Mouse (Mus musculus) hindbrain, embryonic 13.5 days (tissue): Measurements from ENCODE around the gene Rfxap. TPM values are rescaled to one million over a fixed set of nuclear protein-coding genes. Genes with fewer than 3 reads are reported as not detected.
"Not testable (repeated sequence)": the region's sequence is repeated elsewhere in the genome, so short reads cannot be mapped to it uniquely, and the experiment has no call there.

Experiments used
- ATAC-seq: fragments of 200-750 bp; cut with Nextera tagmentation; 2 replicates; pipeline ENCODE4 v1.8.0; 2017; ENCODE audit warnings: moderate TSS enrichment; ENCODE audit not compliant: low FRiP score
- H3K27ac ChIP-seq: fragments of 300-500 bp; sonication (generic); 2 replicates; pipeline ENCODE4 v1.5.1; 2015; ENCODE audit warnings: inconsistent platforms, mild to moderate bottlenecking, moderate library complexity
- H3K27me3 ChIP-seq: fragments of 300-500 bp; sonication (generic); 2 replicates; pipeline ENCODE4 v1.6.1; 2015; ENCODE audit warnings: mild to moderate bottlenecking, inconsistent platforms
- H3K36me3 ChIP-seq: fragments of 300-500 bp; sonication (generic); 2 replicates; pipeline ENCODE4 v1.6.1; 2015; ENCODE audit warnings: mild to moderate bottlenecking, inconsistent platforms
- H3K4me1 ChIP-seq: fragments of 300-500 bp; sonication (generic); replicated peaks from 2 replicates; pipeline ENCODE4 v1.6.1; 2015; ENCODE audit warnings: inconsistent platforms
- H3K4me2 ChIP-seq: fragments of 300-500 bp; sonication (generic); 2 replicates; pipeline ENCODE4 v1.6.1; 2015; ENCODE audit warnings: inconsistent platforms, mild to moderate bottlenecking, moderate library complexity
- H3K4me3 ChIP-seq: fragments of 300-500 bp; sonication (generic); 2 replicates; pipeline ENCODE4 v1.5.1; 2015; ENCODE audit warnings: mild to moderate bottlenecking, inconsistent platforms
- H3K9ac ChIP-seq: fragments of 300-500 bp; sonication (generic); 2 replicates; pipeline ENCODE4 v1.6.1; 2015; ENCODE audit warnings: mild to moderate bottlenecking, inconsistent platforms
- H3K9me3 ChIP-seq: fragments of 300-500 bp; sonication (generic); 2 replicates; pipeline ENCODE4 v1.6.1; 2016; ENCODE audit warnings: inconsistent platforms
- WGBS: fragments of 180-500 bp; shearing (Covaris S2); methylation state at CpG from one replicate; pipeline ENCODE4 v1.1.7; 2015; 5-methylcytosine and 5-hydroxymethylcytosine counted together
- polyA plus RNA-seq: library from polyadenylated mRNA; unstranded; fragments of >200 nt; fragmentation: Nextera tagmentation; extraction: Ambion mirVana; gene quantifications from 2 replicates; pipeline ENCODE4 v1.2.1, GENCODE M21; 2015

Rfxap gene
- polyA plus RNA-seq, 1 experiment from 2014 or later: 38.3 TPM

GRCm38 (mm10) chr3:54795806-54796205 is 11.8 kb downstream of the Rfxap start:
- Histone ChIP-seq H3K4me3 (no peak overlapping the region), H3K27ac (no peak overlapping the region), H3K4me1 (peaks cover 3% of the 10 kb centered on the region), H3K9ac (no peak overlapping the region), H3K4me2 (no peak overlapping the region), H3K36me3 (peaks cover 3% of the 10 kb centered on the region), H3K9me3 (0 out of 2 replicates have a peak, but pooled peaks cover 12% of the 10 kb centered on the region), H3K27me3 (no peaks in the 10 kb centered on the region)
- 97% methylated on average over 1 of the region's 1 CpGs for WGBS
- no peak for ATAC-seq

- 95% methylated on average over 5 of the region's 5 CpGs for WGBS
- H3K27me3 ChIP-seq: no peaks in the 10 kb centered on the region
- H3K4me3 ChIP-seq: no peak overlapping the region
- H3K4me1 ChIP-seq: peaks cover 3% of the 10 kb centered on the region
- peaks cover 3% of the 10 kb centered on the region for H3K36me3 ChIP-seq
- H3K4me2 ChIP-seq: no peak overlapping the region
- no peak overlapping the region for H3K27ac ChIP-seq
- H3K9me3 ChIP-seq: 0 out of 2 replicates have a peak, but pooled peaks cover 12% of the 10 kb centered on the region
- H3K9ac ChIP-seq: no peak overlapping the region
- no peak for ATAC-seq
These were observed 12.2 kb downstream of the Rfxap start for GRCm38 (mm10) chr3:54795379-54795778.

GRCm38 (mm10) chr3:54793762-54794161 is 13.8 kb downstream of the Rfxap start:
- 83% methylated on average over 6 of the region's 6 CpGs for WGBS
- no peak overlapping the region for H3K27ac ChIP-seq
- no peak overlapping the region for H3K4me3 ChIP-seq
- H3K9me3 ChIP-seq: 0 out of 2 replicates have a peak, but pooled peaks cover 12% of the 10 kb centered on the region
- no peak overlapping the region for H3K4me2 ChIP-seq
- peaks cover 3% of the 10 kb centered on the region for H3K4me1 ChIP-seq
- H3K27me3 ChIP-seq: no peaks in the 10 kb centered on the region
- no peak overlapping the region for H3K9ac ChIP-seq
- no peak for ATAC-seq
- peaks cover 3% of the 10 kb centered on the region for H3K36me3 ChIP-seq

- Histone ChIP-seq H3K9me3 (0 out of 2 replicates have a peak, but pooled peaks cover 12% of the 10 kb centered on the region), H3K4me2 (no peak overlapping the region), H3K4me3 (no peak overlapping the region), H3K4me1 (peaks cover 2% of the 10 kb centered on the region), H3K9ac (no peak overlapping the region), H3K27me3 (no peaks in the 10 kb centered on the region), H3K27ac (no peak overlapping the region), H3K36me3 (peaks cover 3% of the 10 kb centered on the region)
- ATAC-seq: 0 out of 2 replicates have a peak, but pooled peaks have one; percentile 31
- WGBS: 83% methylated on average over 10 of the region's 10 CpGs
These were observed 15.5 kb downstream of the Rfxap start for GRCm38 (mm10) chr3:54791822-54792677.

GRCm38 (mm10) chr3:54790601-54791000 is 17.0 kb downstream of the Rfxap start:
- Histone ChIP-seq H3K4me1 (no peaks in the 10 kb centered on the region), H3K36me3 (peaks cover 3% of the 10 kb centered on the region), H3K27me3 (no peaks in the 10 kb centered on the region), H3K27ac (no peak overlapping the region), H3K4me3 (no peak overlapping the region), H3K9ac (no peak overlapping the region), H3K9me3 (0 out of 2 replicates have a peak, but pooled peaks cover 12% of the 10 kb centered on the region), H3K4me2 (no peak overlapping the region)
- WGBS: 60% methylated on average over 2 of the region's 2 CpGs
- no peak for ATAC-seq

GRCm38 (mm10) chr3:54775989-54776631 is 31.5 kb downstream of the Rfxap start:
- Histone ChIP-seq H3K27ac (no peak overlapping the region), H3K9ac (no peak overlapping the region), H3K9me3 (no peaks in the 10 kb centered on the region), H3K27me3 (no peaks in the 10 kb centered on the region), H3K4me2 (no peak overlapping the region), H3K4me3 (no peak overlapping the region), H3K36me3 (no peaks in the 10 kb centered on the region), H3K4me1 (no peaks in the 10 kb centered on the region)
- 72% methylated on average over 7 of the region's 7 CpGs for WGBS
- ATAC-seq: no peak

GRCm38 (mm10) chr3:54773613-54774012 is 34.0 kb downstream of the Rfxap start:
- no peaks in the 10 kb centered on the region for H3K4me1 ChIP-seq
- ATAC-seq: no peak
- no peak overlapping the region for H3K4me3 ChIP-seq
- no peaks in the 10 kb centered on the region for H3K36me3 ChIP-seq
- H3K27ac ChIP-seq: no peak overlapping the region
- H3K4me2 ChIP-seq: no peak overlapping the region
- H3K27me3 ChIP-seq: no peaks in the 10 kb centered on the region
- WGBS: 87% methylated on average over 6 of the region's 6 CpGs
- no peaks in the 10 kb centered on the region for H3K9me3 ChIP-seq
- no peak overlapping the region for H3K9ac ChIP-seq

- Histone ChIP-seq H3K9me3 (no peaks in the 10 kb centered on the region), H3K9ac (no peak overlapping the region), H3K27ac (no peak overlapping the region), H3K4me1 (no peaks in the 10 kb centered on the region), H3K4me2 (no peak overlapping the region), H3K4me3 (no peak overlapping the region), H3K36me3 (no peaks in the 10 kb centered on the region), H3K27me3 (no peaks in the 10 kb centered on the region)
- ATAC-seq: no peak
- 78% methylated on average over 17 of the region's 17 CpGs for WGBS
These were observed 38.0 kb downstream of the Rfxap start for GRCm38 (mm10) chr3:54769349-54770275.

- ATAC-seq: no peak
- WGBS: 91% methylated on average over 8 of the region's 8 CpGs
These were observed 39.0 kb downstream of the Rfxap start for GRCm38 (mm10) chr3:54768592-54768991.

GRCm38 (mm10) chr3:54766811-54767210 is 40.8 kb downstream of the Rfxap start:
- no peak overlapping the region for H3K4me2 ChIP-seq
- no peak overlapping the region for H3K27ac ChIP-seq
- no peaks in the 10 kb centered on the region for H3K9me3 ChIP-seq
- H3K4me1 ChIP-seq: no peaks in the 10 kb centered on the region
- H3K36me3 ChIP-seq: no peaks in the 10 kb centered on the region
- no peak overlapping the region for H3K9ac ChIP-seq
- no peaks in the 10 kb centered on the region for H3K27me3 ChIP-seq
- no peak overlapping the region for H3K4me3 ChIP-seq
- ATAC-seq: no peak
- WGBS: 89% methylated on average over 5 of the region's 5 CpGs

More at GRCm38 (mm10) chr3:54768592-54768991, 39.0 kb downstream of the Rfxap start:
- H3K4me1 ChIP-seq: no peaks in the 10 kb centered on the region
- no peaks in the 10 kb centered on the region for H3K9me3 ChIP-seq
- no peak overlapping the region for H3K9ac ChIP-seq
- no peak overlapping the region for H3K4me2 ChIP-seq
- H3K27me3 ChIP-seq: no peaks in the 10 kb centered on the region
- no peaks in the 10 kb centered on the region for H3K36me3 ChIP-seq
- H3K4me3 ChIP-seq: no peak overlapping the region
- H3K27ac ChIP-seq: no peak overlapping the region

GRCm38 (mm10) chr3:54766034-54766433 is 41.6 kb downstream of the Rfxap start:
- H3K4me3 ChIP-seq: no peak overlapping the region
- H3K9me3 ChIP-seq: no peaks in the 10 kb centered on the region
- H3K4me2 ChIP-seq: no peak overlapping the region
- WGBS: 87% methylated on average over 14 of the region's 14 CpGs
- H3K4me1 ChIP-seq: no peaks in the 10 kb centered on the region
- no peak overlapping the region for H3K27ac ChIP-seq
- H3K36me3 ChIP-seq: no peaks in the 10 kb centered on the region
- no peaks in the 10 kb centered on the region for H3K27me3 ChIP-seq
- no peak overlapping the region for H3K9ac ChIP-seq
- no peak for ATAC-seq

- H3K4me2 ChIP-seq, H3K27me3 ChIP-seq, H3K4me3 ChIP-seq, H3K27ac ChIP-seq, H3K9me3 ChIP-seq, H3K36me3 ChIP-seq, H3K4me1 ChIP-seq, H3K9ac ChIP-seq, ATAC-seq: not testable (repeated sequence)
- 91% methylated on average over 6 of the region's 6 CpGs for WGBS
These were observed 42.1 kb downstream of the Rfxap start for GRCm38 (mm10) chr3:54765521-54765920.
